Mouse (Mus musculus) midbrain, embryonic 14.5 days (tissue): ENCODE measurements around the gene Dpep3. TPM values are rescaled to one million over a fixed set of nuclear protein-coding genes. Genes with fewer than 3 reads are reported as not detected.
A peak's percentile ranks its signal among the peaks of the same experiment; 100 is the strongest.
"Not testable (repeated sequence)": the region's sequence is repeated elsewhere in the genome, so short reads cannot be mapped to it uniquely, and the experiment has no call there.

ENCODE experiments used
- ATAC-seq: fragments of 200-750 bp; cut with Nextera tagmentation; 2 replicates; pipeline ENCODE4 v1.8.0; 2017; ENCODE audit warnings: moderate number of reproducible peaks, moderate library complexity; ENCODE audit not compliant: low FRiP score, low TSS enrichment
- DNase-seq: peaks from one replicate; pipeline ENCODE4 v3.0.0-alpha.2; 2015
- H3K27ac ChIP-seq: fragments of 300-500 bp; sonication (generic); replicated peaks from 2 replicates; pipeline ENCODE4 v1.5.1; 2014; ENCODE audit warnings: mild to moderate bottlenecking, low read depth, low read length, moderate library complexity
- H3K27me3 ChIP-seq: fragments of 300-500 bp; sonication (generic); 2 replicates; pipeline ENCODE4 v1.6.1; 2014; ENCODE audit warnings: low read length, control low read depth, mixed read lengths; ENCODE audit not compliant: control insufficient read depth, insufficient read depth
- H3K36me3 ChIP-seq: fragments of 300-500 bp; sonication (generic); 2 replicates; pipeline ENCODE4 v1.6.1; 2014; ENCODE audit warnings: low read length, control low read depth; ENCODE audit not compliant: control insufficient read depth, insufficient read depth
- H3K4me1 ChIP-seq: fragments of 300-500 bp; sonication (generic); 2 replicates; pipeline ENCODE4 v1.6.1; 2014; ENCODE audit warnings: mild to moderate bottlenecking, antibody characterized with exemption, low read length, control low read depth; ENCODE audit not compliant: control insufficient read depth, insufficient read depth
- H3K4me2 ChIP-seq: fragments of 300-500 bp; sonication (generic); 2 replicates; pipeline ENCODE4 v1.6.1; 2014; ENCODE audit warnings: mild to moderate bottlenecking, low read length, moderate library complexity
- H3K4me3 ChIP-seq: fragments of 300-500 bp; sonication (generic); replicated peaks from 2 replicates; pipeline ENCODE4 v1.5.1; 2014; ENCODE audit warnings: low read depth, low read length
- H3K9ac ChIP-seq: fragments of 300-500 bp; sonication (generic); replicated peaks from 2 replicates; pipeline ENCODE4 v1.6.1; 2014; ENCODE audit warnings: mild to moderate bottlenecking, low read length, moderate library complexity
- H3K9me3 ChIP-seq: fragments of 300-500 bp; sonication (generic); 2 replicates; pipeline ENCODE4 v1.6.1; 2016; ENCODE audit warnings: low read length, control low read depth, mixed read lengths; ENCODE audit not compliant: control insufficient read depth
- WGBS: fragments of 180-500 bp; shearing (Covaris S2); extraction: QIAGEN DNeasy Blood & Tissue Kit; methylation state at CpG from one replicate; pipeline ENCODE4 v1.1.7; 2014; 5-methylcytosine and 5-hydroxymethylcytosine counted together
- polyA plus RNA-seq: library from polyadenylated mRNA; unstranded; fragments of >200 nt; fragmentation: Nextera tagmentation; extraction: Ambion mirVana; gene quantifications from 2 replicates; pipeline ENCODE4 v1.2.1, GENCODE M21; 2014

Gene Dpep3
- polyA plus RNA-seq, 1 experiment from 2014 or later: not detected

DNA sequence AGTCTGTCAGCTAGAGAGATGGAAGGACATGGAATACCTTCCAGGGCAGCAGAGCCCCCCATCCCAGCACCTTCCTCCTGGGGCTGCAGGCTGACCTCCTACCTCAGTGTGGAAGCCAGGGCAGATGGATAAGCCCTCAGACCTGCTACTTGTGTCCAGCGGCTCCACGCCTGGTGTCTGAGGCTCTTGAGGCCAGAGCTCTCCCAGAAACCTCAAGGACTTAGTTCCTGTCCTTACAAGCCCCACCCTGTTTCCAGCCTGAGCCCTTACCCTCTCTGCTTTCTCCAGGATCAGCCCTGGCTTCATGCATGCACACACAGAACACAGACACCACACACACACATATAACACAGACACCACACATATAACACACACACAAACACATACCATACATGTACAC is 12.3 kb upstream of the Dpep3 start:
- DNase-seq (no peak), ATAC-seq (no peak)
- H3K4me2 ChIP-seq: no peak overlapping the region
- H3K27ac ChIP-seq: no peak overlapping the region
- no peaks in the 10 kb centered on the region for H3K36me3 ChIP-seq
- H3K4me3 ChIP-seq: no peak overlapping the region
- H3K4me1 ChIP-seq: no peaks in the 10 kb centered on the region
- 86% methylated on average over 2 of the region's 2 CpGs for WGBS
- no peaks in the 10 kb centered on the region for H3K27me3 ChIP-seq
- H3K9me3 ChIP-seq: no peaks in the 10 kb centered on the region
- no peak overlapping the region for H3K9ac ChIP-seq

DNA sequence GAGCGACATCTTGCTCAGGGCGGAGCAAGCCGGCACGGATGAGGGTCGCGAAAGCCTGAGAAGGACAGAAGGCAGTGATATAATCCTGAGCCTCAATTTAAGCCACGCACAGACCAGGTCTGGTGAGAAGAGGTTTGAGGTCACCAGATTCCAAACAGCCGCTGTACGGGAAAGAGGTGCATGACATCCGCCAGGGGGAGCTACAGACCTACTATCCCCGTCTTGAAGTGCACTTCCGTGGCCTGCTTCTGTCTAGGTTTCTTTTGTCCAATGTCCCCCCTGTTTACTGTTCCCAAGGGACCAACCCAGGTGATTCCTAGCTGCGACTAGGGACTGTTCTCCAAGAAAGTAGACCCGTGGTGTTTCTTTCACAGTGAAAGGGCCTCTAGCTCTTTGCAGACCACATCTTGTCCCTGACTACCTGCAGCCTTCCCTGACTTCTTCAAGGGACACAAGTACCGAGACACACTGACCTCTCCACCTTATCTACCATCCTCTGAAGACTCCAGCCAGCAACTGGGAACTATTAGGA is 11.7 kb upstream of the Dpep3 start, which contains the start of gene Dus2:
TSS of gene Dus2 (plus strand) at position 482 of the 532 bp plus-strand sequence.
- no peak within 1 kb of the TSS; the same call in 1 of the 2 replicates for H3K9ac ChIP-seq
- H3K9me3 ChIP-seq: no peaks in the 10 kb centered on the region
- H3K27me3 ChIP-seq: no peaks in the 10 kb centered on the region
- no peak for ATAC-seq
- no peak within 1 kb of the TSS for H3K4me2 ChIP-seq
- H3K27ac ChIP-seq: no peak within 1 kb of the TSS
- H3K4me3 ChIP-seq: no peak within 1 kb of the TSS
- H3K4me1 ChIP-seq: no peaks in the 10 kb centered on the region
- 11% methylated on average over 15 of the region's 15 CpGs for WGBS
- DNase-seq: peak; percentile 86
- no peaks in the 10 kb centered on the region for H3K36me3 ChIP-seq

DNA sequence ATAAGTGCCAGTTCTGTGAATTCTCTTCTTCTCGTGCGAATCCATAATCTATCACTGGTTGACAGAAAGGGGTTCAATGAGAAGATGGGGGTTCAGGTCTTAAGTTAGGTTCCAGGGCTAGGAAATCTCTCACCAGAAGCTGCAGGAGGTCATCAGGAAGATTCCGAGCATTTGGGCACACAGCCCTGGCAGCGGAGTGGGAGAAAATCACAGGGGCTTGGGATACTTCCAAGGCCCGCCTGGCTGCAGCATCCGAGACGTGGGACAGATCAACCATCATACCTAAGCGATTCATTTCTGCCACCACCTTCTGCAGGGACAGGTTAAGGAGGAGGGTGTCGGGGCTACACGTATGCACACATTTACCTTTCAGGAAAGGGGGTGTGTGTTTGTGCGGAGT is 9.3 kb upstream of the Dpep3 start:
- H3K9ac ChIP-seq: no peak overlapping the region
- H3K9me3 ChIP-seq: no peaks in the 10 kb centered on the region
- no peaks in the 10 kb centered on the region for H3K4me1 ChIP-seq
- H3K4me2 ChIP-seq: no peak overlapping the region
- DNase-seq (no peak), ATAC-seq (no peak)
- no peaks in the 10 kb centered on the region for H3K27me3 ChIP-seq
- WGBS: 92% methylated on average over 11 of the region's 11 CpGs
- H3K27ac ChIP-seq: no peak overlapping the region
- H3K4me3 ChIP-seq: no peak overlapping the region
- H3K36me3 ChIP-seq: no peaks in the 10 kb centered on the region

DNA sequence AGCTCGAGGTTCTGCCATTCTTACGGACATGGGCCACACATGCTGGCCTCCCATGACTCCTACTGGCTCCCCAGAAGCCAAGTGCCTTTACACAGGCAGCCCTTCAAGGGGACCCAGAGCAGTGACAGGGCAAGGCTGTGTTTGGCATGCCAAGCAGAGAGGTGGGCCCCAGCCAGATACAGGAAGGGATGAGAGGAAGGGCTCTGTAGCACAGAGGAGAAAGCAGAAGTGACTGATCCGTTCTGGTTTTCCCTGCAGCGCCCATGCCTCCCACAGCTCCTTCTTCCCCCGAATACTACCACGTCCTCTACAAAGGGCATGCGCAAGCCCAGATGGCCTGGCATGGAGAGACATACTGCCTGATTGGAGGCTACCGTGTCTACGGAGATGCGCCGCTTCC is 4.2 kb upstream of the Dpep3 start:
- DNase-seq, H3K9me3 ChIP-seq, H3K4me3 ChIP-seq, H3K36me3 ChIP-seq, H3K27ac ChIP-seq, H3K4me2 ChIP-seq, H3K27me3 ChIP-seq, ATAC-seq, H3K4me1 ChIP-seq, H3K9ac ChIP-seq: not testable (repeated sequence)
- WGBS: 79% methylated on average over 11 of the region's 11 CpGs

DNA sequence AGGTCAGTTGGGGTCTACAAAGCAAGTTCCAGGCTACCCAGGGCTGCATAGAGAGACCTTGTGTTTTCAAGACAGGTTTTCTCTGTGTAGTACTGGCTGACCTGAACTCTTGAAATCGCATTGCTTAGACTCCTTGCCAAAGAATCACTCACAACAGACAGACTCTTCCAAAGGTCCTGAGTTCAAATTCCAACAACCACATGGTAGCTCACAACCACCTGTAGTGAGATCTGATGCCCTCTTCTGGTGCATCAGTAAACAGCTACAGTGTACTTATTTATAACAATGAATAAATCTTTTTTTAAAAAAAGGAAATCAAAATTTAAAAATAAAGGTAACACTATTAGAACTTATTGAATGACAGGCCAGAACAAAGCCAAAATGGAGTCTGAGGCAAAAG is 1.9 kb upstream of the Dpep3 start:
- Histone ChIP-seq H3K27me3 (no peaks in the 10 kb centered on the region), H3K36me3 (no peaks in the 10 kb centered on the region), H3K9ac (no peak overlapping the region), H3K27ac (no peak overlapping the region), H3K4me3 (no peak overlapping the region), H3K9me3 (no peaks in the 10 kb centered on the region), H3K4me1 (no peaks in the 10 kb centered on the region), H3K4me2 (no peak overlapping the region)
- no peak for ATAC-seq
- WGBS: 91% methylated on average over 1 of the region's 1 CpGs
- no peak for DNase-seq

DNA sequence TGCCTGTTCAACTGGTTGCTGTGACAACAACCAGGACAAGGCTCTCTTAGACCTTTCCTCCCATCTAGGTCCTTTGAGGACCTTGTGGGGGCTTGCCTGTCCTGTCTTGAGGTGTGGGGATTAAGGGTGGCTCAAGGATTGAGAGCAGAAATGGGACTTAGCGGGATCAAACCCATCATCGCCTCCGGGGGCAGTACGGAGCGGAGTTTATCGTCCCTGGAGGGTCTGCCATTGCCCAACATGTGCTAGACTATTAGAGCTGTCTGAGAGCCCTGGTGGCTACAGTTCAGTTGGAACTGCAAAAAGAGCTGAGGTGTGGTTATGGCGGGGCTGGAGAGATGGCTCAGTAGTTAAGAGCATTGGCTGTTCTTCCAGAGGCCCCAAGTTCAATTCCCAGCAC is 3.9 kb downstream of the Dpep3 start:
- 60% methylated on average over 7 of the region's 7 CpGs for WGBS
- Histone ChIP-seq H3K4me2 (no peak overlapping the region), H3K27me3 (no peaks in the 10 kb centered on the region), H3K9me3 (no peaks in the 10 kb centered on the region), H3K36me3 (no peaks in the 10 kb centered on the region), H3K4me3 (no peak overlapping the region), H3K4me1 (no peaks in the 10 kb centered on the region), H3K9ac (no peak overlapping the region), H3K27ac (no peak overlapping the region)
- DNase-seq (no peak), ATAC-seq (no peak)

DNA sequence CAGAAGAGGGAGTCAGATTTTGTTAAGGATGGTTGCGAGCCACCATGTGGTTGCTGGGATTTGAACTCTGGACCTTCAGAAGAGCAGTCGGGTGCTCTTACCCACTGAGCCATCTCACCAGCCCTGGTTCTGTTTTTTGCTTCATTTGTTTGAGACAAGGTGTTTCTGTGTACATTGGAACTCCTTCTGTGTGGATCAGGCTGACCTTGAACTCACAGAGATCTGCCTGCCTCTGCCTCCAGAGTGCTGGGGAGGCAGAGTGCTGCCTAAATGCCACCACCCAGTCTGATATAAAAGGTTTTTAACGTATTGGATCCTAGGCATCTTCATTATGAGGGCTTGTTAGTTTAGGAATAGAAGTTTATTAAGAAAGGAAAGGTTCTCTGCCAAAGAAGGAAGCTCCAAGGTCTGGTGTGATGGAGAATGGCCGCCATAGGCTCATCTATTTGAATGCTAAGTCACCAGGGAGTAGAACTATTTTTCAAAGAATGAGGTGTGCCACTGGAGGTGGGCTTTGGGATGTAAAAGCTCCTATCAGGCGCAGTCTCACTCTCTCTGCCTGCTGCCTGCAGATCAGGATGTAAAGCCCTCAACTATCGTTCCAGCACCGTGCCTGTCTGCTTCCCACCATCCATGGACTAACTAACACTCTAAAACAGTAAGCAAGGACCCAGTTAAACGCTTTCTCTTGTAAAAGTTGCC is 8.1 kb downstream of the Dpep3 start:
- Histone ChIP-seq H3K27ac (no peak overlapping the region), H3K36me3 (no peaks in the 10 kb centered on the region), H3K9me3 (no peaks in the 10 kb centered on the region), H3K4me2 (no peak overlapping the region), H3K9ac (no peak overlapping the region), H3K27me3 (peaks cover 12% of the 10 kb centered on the region; the same call in 1 of the 2 replicates), H3K4me1 (no peaks in the 10 kb centered on the region), H3K4me3 (no peak overlapping the region)
- 73% methylated on average over 8 of the region's 8 CpGs for WGBS
- ATAC-seq: no peak
- DNase-seq: no peak

DNA sequence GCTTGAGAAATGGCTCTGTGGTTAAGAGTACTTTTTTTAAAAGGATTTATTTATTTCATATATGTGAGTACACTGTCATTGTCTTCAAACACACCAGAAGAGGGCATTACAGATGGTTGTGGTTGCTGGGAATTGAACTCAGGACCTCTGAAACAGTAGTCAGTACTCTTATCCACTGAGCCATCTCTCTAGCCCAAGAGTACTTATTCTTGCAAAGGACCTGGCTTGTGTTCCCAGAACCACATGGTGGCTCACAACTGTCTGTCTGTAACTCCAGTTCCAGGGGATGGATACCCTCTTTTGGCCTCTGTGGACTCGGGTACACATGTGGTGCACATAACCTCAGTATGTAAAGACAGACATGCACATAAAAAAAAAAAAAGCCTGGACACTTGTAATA is 9.9 kb downstream of the Dpep3 start:
- WGBS: 54% methylated on average over 1 of the region's 1 CpGs
- Histone ChIP-seq H3K4me1 (0 out of 2 replicates have a peak, but pooled peaks cover 5% of the 10 kb centered on the region), H3K4me2 (no peak overlapping the region), H3K9ac (no peak overlapping the region), H3K9me3 (no peaks in the 10 kb centered on the region), H3K4me3 (no peak overlapping the region), H3K36me3 (no peaks in the 10 kb centered on the region), H3K27me3 (peaks cover 27% of the 10 kb centered on the region), H3K27ac (no peak overlapping the region)
- no peak for DNase-seq
- no peak for ATAC-seq

DNA sequence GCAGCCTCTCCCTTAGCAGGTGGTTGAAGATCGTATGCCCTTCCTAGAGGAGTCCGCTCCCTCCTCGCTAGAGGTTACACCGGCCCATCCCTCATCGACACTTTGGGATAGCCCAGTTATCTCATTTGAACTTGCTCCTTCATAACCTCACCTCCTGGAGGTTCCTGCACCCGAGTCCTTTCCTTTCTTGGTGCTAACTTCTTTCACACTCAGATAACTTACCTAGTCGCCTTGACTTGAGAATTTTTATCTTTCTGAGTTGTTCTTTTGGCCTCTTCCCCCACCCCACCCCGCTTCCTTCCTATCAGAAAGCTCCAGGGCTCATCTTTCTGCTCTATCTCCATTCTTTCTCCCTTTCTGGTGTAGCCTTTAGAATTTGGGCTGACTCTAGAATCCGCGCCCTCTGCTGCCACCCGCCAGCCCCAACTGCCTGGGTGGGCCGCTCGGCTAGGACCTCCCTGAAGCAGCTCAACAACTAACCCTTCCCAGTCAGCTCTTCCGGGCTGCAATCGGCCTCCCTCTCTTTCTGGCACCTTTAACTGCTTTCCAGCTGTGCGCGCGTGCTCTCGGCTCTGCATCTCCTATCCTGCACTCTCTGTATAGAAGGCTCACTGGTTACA is 12.4 kb downstream of the Dpep3 start:
- no peak for ATAC-seq
- Histone ChIP-seq H3K4me3 (no peak overlapping the region), H3K9me3 (no peaks in the 10 kb centered on the region), H3K9ac (no peak overlapping the region), H3K27me3 (peaks cover 27% of the 10 kb centered on the region), H3K36me3 (no peaks in the 10 kb centered on the region), H3K4me1 (0 out of 2 replicates have a peak, but pooled peaks cover 5% of the 10 kb centered on the region), H3K27ac (no peak overlapping the region), H3K4me2 (peak overlapping the region; percentile 54; the same call in 1 of the 2 replicates)
- 10% methylated on average over 19 of the region's 19 CpGs for WGBS
- peak; percentile 12 for DNase-seq
